Mouse (Mus musculus): ENCODE measurements around the gene Gse1. TPM values are rescaled to one million over a fixed set of nuclear protein-coding genes. Genes with fewer than 3 reads are reported as not detected.

Gse1 gene
- polyA plus RNA-seq, 1 experiment from 2014 or later: 10.2 TPM

- no peaks in the 10 kb centered on the region for H3K27me3 ChIP-seq (ENCODE audit: control insufficient read depth, insufficient read depth, low read depth, low read length)
- ATAC-seq (ENCODE audit: low read depth): no peak
- no peaks in the 10 kb centered on the region for H3K9me3 ChIP-seq (ENCODE audit: control insufficient read depth, low read length)
- peaks cover 22% of the 10 kb centered on the region for H3K4me1 ChIP-seq (replicated peaks; ENCODE audit: control insufficient read depth, insufficient read depth, low read length)
- no peak overlapping the region for H3K4me2 ChIP-seq (ENCODE audit: low read depth, low read length)
- peaks cover 54% of the 10 kb centered on the region for H3K36me3 ChIP-seq (ENCODE audit: control insufficient read depth, insufficient read depth, low read length)
- H3K9ac ChIP-seq (ENCODE audit: low read length): no peak overlapping the region
- 92% methylated on average over 17 of the region's 17 CpGs for WGBS
- H3K4me3 ChIP-seq (ENCODE audit: low read length): no peak overlapping the region
- no peak overlapping the region for H3K27ac ChIP-seq (ENCODE audit: low read length)
These were observed 340.9 kb downstream of the Gse1 start for GRCm38 (mm10) chr8:120569123-120569522.

- Histone ChIP-seq H3K4me3 (ENCODE audit: low read length) (no peak overlapping the region), H3K27me3 (ENCODE audit: control insufficient read depth, insufficient read depth, low read depth, low read length) (no peaks in the 10 kb centered on the region), H3K36me3 (ENCODE audit: control insufficient read depth, insufficient read depth, low read length) (peaks cover 64% of the 10 kb centered on the region), H3K9me3 (ENCODE audit: control insufficient read depth, low read length) (no peaks in the 10 kb centered on the region), H3K4me1 (replicated peaks; ENCODE audit: control insufficient read depth, insufficient read depth, low read length) (peaks cover 19% of the 10 kb centered on the region), H3K4me2 (ENCODE audit: low read depth, low read length) (no peak overlapping the region), H3K27ac (ENCODE audit: low read length) (no peak overlapping the region), H3K9ac (ENCODE audit: low read length) (no peak overlapping the region)
- ATAC-seq (ENCODE audit: low read depth): no peak
- WGBS: 47% methylated on average over 13 of the region's 13 CpGs
These were observed 341.9 kb downstream of the Gse1 start for GRCm38 (mm10) chr8:120569939-120570715.

GRCm38 (mm10) chr8:120571561-120571960 is 343.3 kb downstream of the Gse1 start:
- Histone ChIP-seq H3K27me3 (ENCODE audit: control insufficient read depth, insufficient read depth, low read depth, low read length) (no peaks in the 10 kb centered on the region), H3K4me3 (ENCODE audit: low read length) (no peak overlapping the region), H3K4me1 (replicated peaks; ENCODE audit: control insufficient read depth, insufficient read depth, low read length) (peaks cover 20% of the 10 kb centered on the region), H3K4me2 (ENCODE audit: low read depth, low read length) (no peak overlapping the region), H3K36me3 (ENCODE audit: control insufficient read depth, insufficient read depth, low read length) (peaks cover 74% of the 10 kb centered on the region), H3K9me3 (ENCODE audit: control insufficient read depth, low read length) (no peaks in the 10 kb centered on the region), H3K27ac (ENCODE audit: low read length) (no peak overlapping the region), H3K9ac (ENCODE audit: low read length) (no peak overlapping the region)
- 87% methylated on average over 8 of the region's 8 CpGs for WGBS
- ATAC-seq (ENCODE audit: low read depth): no peak

DNA sequence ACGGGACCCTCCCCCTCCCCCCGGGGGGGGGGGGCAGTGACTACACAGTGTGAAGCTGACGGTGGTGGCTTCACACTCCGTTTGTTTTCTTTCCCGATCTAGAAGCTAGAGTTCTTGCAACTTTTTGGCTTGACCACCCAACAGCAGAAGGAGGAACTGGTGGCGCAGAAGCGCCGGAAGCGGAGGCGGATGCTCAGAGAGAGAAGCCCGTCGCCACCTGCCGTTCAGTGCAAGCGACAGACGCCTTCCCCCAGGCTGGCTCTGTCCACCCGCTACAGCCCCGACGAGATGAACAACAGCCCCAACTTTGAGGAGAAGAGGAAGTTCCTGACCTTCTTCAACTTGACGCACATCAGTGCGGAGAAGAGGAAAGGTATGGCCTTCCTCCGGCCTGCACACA is 344.3 kb downstream of the Gse1 start:
- no peak overlapping the region for H3K4me3 ChIP-seq (ENCODE audit: low read length)
- no peak overlapping the region for H3K27ac ChIP-seq (ENCODE audit: low read length)
- H3K4me1 ChIP-seq (replicated peaks; ENCODE audit: control insufficient read depth, insufficient read depth, low read length): peaks cover 20% of the 10 kb centered on the region
- no peaks in the 10 kb centered on the region for H3K27me3 ChIP-seq (ENCODE audit: control insufficient read depth, insufficient read depth, low read depth, low read length)
- H3K36me3 ChIP-seq (ENCODE audit: control insufficient read depth, insufficient read depth, low read length): peaks cover 72% of the 10 kb centered on the region
- no peak overlapping the region for H3K4me2 ChIP-seq (ENCODE audit: low read depth, low read length)
- ATAC-seq (ENCODE audit: low read depth): no peak
- no peak overlapping the region for H3K9ac ChIP-seq (ENCODE audit: low read length)
- no peaks in the 10 kb centered on the region for H3K9me3 ChIP-seq (ENCODE audit: control insufficient read depth, low read length)
- WGBS: 75% methylated on average over 21 of the region's 21 CpGs

DNA sequence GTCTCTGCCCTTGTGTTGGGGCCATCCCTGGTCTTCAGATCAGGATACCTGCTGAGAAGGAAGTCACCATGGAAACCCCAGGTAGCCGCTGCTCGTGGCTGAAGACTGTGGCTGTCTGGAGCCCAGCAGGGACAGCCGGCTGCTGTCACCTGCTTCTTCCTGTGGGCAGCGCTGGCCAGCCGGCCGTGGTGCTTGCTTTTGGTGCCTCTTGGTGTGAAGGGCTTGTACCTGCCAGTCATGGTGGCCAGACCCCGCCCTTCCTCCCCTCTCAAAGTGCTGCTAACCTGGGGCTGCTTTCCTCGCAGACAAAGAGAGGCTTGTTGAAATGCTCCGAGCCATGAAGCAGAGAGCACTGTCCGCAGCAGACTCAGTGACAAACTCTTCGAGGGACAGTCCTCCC is 345.6 kb downstream of the Gse1 start:
- H3K4me3 ChIP-seq (ENCODE audit: low read length): no peak overlapping the region
- peaks cover 20% of the 10 kb centered on the region for H3K4me1 ChIP-seq (replicated peaks; ENCODE audit: control insufficient read depth, insufficient read depth, low read length)
- no peaks in the 10 kb centered on the region for H3K9me3 ChIP-seq (ENCODE audit: control insufficient read depth, low read length)
- peak overlapping the region; percentile 50 for H3K27ac ChIP-seq (ENCODE audit: low read length)
- H3K36me3 ChIP-seq (ENCODE audit: control insufficient read depth, insufficient read depth, low read length): peaks cover 72% of the 10 kb centered on the region
- WGBS: 54% methylated on average over 11 of the region's 11 CpGs
- 0 out of 2 replicates have a peak, but pooled peaks have one; percentile 27 for ATAC-seq (ENCODE audit: low read depth)
- no peak overlapping the region for H3K4me2 ChIP-seq (ENCODE audit: low read depth, low read length)
- no peak overlapping the region for H3K9ac ChIP-seq (ENCODE audit: low read length)
- H3K27me3 ChIP-seq (ENCODE audit: control insufficient read depth, insufficient read depth, low read depth, low read length): no peaks in the 10 kb centered on the region

- peak; percentile 35; the same call in 1 of the 2 replicates for ATAC-seq (ENCODE audit: low read depth)
- 56% methylated on average over 19 of the region's 19 CpGs for WGBS
- H3K27me3 ChIP-seq (ENCODE audit: control insufficient read depth, insufficient read depth, low read depth, low read length): no peaks in the 10 kb centered on the region
These were observed 346.7 kb downstream of the Gse1 start for GRCm38 (mm10) chr8:120574941-120575340.

DNA sequence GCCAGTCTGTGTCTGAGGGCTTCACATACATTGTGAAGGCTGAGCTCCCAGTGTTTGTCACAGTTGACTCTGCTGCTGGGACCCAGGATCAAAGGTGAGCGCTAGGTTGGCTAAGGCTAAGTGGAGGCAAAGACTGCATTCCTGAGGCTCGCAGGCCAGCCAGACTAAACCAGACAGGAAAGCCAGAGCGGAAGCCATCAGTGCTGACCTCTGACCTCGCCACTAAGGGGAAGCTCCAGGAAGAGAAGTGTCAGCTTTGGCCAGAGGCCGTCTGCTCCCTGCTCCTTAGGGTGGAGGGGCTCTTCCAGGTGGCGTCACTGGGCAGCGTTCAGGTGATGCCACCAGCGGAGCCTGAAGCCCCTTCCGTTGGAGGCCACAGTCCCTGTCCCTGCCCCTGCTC is 347.5 kb downstream of the Gse1 start:
- Histone ChIP-seq H3K4me3 (ENCODE audit: low read length) (no peak overlapping the region), H3K36me3 (ENCODE audit: control insufficient read depth, insufficient read depth, low read length) (peaks cover 74% of the 10 kb centered on the region), H3K9me3 (ENCODE audit: control insufficient read depth, low read length) (no peaks in the 10 kb centered on the region), H3K27me3 (ENCODE audit: control insufficient read depth, insufficient read depth, low read depth, low read length) (no peaks in the 10 kb centered on the region), H3K4me2 (ENCODE audit: low read depth, low read length) (no peak overlapping the region), H3K4me1 (replicated peaks; ENCODE audit: control insufficient read depth, insufficient read depth, low read length) (peaks cover 17% of the 10 kb centered on the region), H3K27ac (ENCODE audit: low read length) (no peak overlapping the region), H3K9ac (ENCODE audit: low read length) (no peak overlapping the region)
- WGBS: 56% methylated on average over 9 of the region's 9 CpGs
- ATAC-seq (ENCODE audit: low read depth): no peak

More at GRCm38 (mm10) chr8:120574941-120575340, 346.7 kb downstream of the Gse1 start:
- Histone ChIP-seq H3K4me2 (ENCODE audit: low read depth, low read length) (no peak overlapping the region), H3K36me3 (ENCODE audit: control insufficient read depth, insufficient read depth, low read length) (peaks cover 69% of the 10 kb centered on the region), H3K9me3 (ENCODE audit: control insufficient read depth, low read length) (no peaks in the 10 kb centered on the region), H3K9ac (ENCODE audit: low read length) (no peak overlapping the region; the same call in 1 of the 2 replicates), H3K4me1 (replicated peaks; ENCODE audit: control insufficient read depth, insufficient read depth, low read length) (peaks cover 19% of the 10 kb centered on the region), H3K4me3 (ENCODE audit: low read length) (no peak overlapping the region), H3K27ac (ENCODE audit: low read length) (no peak overlapping the region)

GRCm38 (mm10) chr8:120577821-120578220 is 349.6 kb downstream of the Gse1 start:
- Histone ChIP-seq H3K4me2 (ENCODE audit: low read depth, low read length) (no peak overlapping the region), H3K4me1 (replicated peaks; ENCODE audit: control insufficient read depth, insufficient read depth, low read length) (peaks cover 17% of the 10 kb centered on the region), H3K4me3 (ENCODE audit: low read length) (no peak overlapping the region), H3K9ac (ENCODE audit: low read length) (no peak overlapping the region), H3K9me3 (ENCODE audit: control insufficient read depth, low read length) (no peaks in the 10 kb centered on the region), H3K36me3 (ENCODE audit: control insufficient read depth, insufficient read depth, low read length) (peaks cover 76% of the 10 kb centered on the region), H3K27me3 (ENCODE audit: control insufficient read depth, insufficient read depth, low read depth, low read length) (no peaks in the 10 kb centered on the region), H3K27ac (ENCODE audit: low read length) (no peak overlapping the region)
- 91% methylated on average over 17 of the region's 17 CpGs for WGBS
- ATAC-seq (ENCODE audit: low read depth): no peak

DNA sequence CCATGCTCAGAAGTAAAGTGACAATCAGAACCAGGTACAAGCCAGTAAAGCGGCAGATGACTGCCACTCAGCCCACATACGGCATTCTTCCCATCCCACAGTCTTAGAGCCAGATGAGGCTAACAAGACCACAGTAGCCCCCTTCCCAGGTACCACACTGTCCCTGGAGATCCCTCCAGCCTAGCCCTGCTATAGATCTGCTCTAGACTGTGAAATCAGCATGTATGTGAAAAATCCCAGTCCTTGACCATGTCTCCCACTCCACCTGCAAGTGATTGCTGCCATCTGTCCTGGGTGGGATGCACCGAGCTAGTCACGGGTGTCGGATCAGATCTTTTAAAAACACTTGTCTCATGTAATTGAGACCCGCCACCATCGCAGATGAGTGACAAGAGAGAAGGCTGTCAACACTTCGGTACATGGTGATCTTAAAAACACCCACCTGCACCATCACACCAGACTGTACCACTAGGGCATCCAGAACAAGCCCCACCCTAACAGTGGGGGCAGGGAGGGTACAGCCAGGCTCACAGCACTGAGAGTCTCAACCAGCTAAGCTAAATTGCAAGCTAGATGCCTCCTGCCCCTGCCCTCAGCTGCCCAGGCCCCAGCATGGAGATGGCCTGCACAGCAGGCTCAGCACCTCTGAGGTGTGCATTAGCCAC is 352.2 kb downstream of the Gse1 start:
- Histone ChIP-seq H3K27me3 (ENCODE audit: control insufficient read depth, insufficient read depth, low read depth, low read length) (no peaks in the 10 kb centered on the region), H3K9ac (ENCODE audit: low read length) (no peak overlapping the region), H3K4me1 (replicated peaks; ENCODE audit: control insufficient read depth, insufficient read depth, low read length) (0 out of 2 replicates have a peak, but pooled peaks cover 6% of the 10 kb centered on the region), H3K4me2 (ENCODE audit: low read depth, low read length) (no peak overlapping the region), H3K36me3 (ENCODE audit: control insufficient read depth, insufficient read depth, low read length) (peaks cover 61% of the 10 kb centered on the region), H3K4me3 (ENCODE audit: low read length) (no peak overlapping the region), H3K27ac (ENCODE audit: low read length) (no peak overlapping the region), H3K9me3 (ENCODE audit: control insufficient read depth, low read length) (no peaks in the 10 kb centered on the region)
- ATAC-seq (ENCODE audit: low read depth): no peak
- WGBS: 84% methylated on average over 8 of the region's 8 CpGs
